Mouse (Mus musculus): ENCODE data around the gene Fkbp8. TPM values are rescaled to one million over a fixed set of nuclear protein-coding genes. Genes with fewer than 3 reads are reported as not detected.

The Fkbp8 gene
- polyA plus RNA-seq, 1 experiment from 2014 or later: 252 TPM

DNA sequence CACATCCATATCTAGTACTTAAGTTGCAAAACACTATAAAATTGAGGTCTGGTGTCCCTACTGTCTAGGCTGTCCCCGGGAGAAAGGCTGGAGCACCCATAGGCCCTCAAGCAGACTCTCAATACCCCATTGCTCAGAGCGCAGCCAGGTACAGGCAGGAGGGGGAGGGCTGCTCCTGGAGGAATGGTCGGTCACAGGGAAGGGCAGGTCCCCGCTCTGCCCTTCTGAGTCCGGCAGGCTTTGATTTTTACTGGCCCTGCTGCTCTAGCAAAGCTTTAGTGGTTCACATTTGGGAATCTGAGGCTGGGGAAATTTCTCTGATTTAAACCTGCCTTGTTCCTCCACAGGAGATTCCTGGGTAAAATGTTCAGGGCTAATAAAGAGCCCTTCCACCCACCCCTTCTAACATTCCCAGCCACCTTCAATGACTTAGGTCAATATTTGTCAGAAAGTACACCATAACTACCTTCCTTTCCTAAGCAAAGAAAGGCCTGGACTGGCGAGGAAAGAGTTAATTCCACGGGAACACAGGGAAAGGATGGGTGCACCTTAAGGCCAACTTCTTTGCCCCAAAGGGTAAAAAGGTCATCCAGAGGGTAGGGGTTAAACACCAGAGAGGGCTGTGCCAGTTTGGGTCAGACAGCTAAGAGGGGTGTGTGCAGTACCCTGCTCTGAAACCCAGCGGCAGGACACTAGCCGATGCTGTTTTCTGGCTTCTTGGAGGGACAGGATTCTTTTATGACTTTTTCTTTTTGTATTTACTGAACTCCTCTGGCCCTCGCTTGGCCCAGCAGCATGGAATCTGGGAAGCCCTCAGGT, 37.3 kb upstream of the Fkbp8 start:
- Histone ChIP-seq H3K4me1 (ENCODE audit: control insufficient read depth, insufficient read depth, low read length) (peaks cover 30% of the 10 kb centered on the region), H3K4me3 (ENCODE audit: low read length) (peak overlapping the region; percentile 34; the same call in 1 of the 2 replicates), H3K27me3 (ENCODE audit: control insufficient read depth, insufficient read depth, low read length) (peaks cover 99% of the 10 kb centered on the region), H3K27ac (ENCODE audit: low read depth, low read length) (no peak overlapping the region; the same call in 1 of the 2 replicates), H3K9me3 (ENCODE audit: control insufficient read depth, low read length) (no peaks in the 10 kb centered on the region), H3K9ac (ENCODE audit: low read depth, low read length) (no peak overlapping the region), H3K36me3 (ENCODE audit: control insufficient read depth, insufficient read depth, low read length) (no peaks in the 10 kb centered on the region), H3K4me2 (replicated peaks; ENCODE audit: low read depth, low read length) (no peak overlapping the region; the same call in 1 of the 2 replicates)
- no peak for ATAC-seq (ENCODE audit: low FRiP score, low TSS enrichment)
- 13% methylated on average over 10 of the region's 10 CpGs for WGBS

DNA sequence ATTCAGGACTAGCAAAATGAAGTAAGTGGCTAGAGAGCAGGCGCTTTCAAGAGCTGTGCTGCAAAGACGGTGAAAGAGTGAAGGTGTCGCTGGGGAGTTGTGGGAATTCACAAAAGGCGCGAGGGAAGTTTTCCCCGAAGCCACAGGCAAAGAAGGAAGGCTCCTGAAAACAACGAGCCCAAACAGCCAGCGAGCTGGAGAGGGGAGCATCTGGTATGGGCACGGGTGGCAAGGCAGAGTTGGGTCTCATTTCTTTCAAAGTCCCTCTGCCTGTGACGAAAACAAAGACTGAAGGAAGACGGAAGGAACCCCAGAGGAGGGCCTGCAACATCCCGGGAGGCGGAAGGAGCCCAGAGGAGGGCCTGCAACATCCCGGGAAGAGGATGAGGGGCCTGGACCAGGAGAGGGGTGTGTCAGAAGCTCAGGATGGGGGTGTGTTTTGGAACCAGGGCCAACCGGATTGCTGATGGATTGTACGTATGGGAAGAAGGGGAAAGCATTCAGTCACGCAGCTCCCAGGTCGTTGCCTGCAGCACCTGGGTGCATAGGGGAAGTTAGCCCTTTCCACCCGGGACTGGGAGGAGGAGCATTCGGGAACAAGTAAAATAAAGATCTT, 36.5 kb upstream of the Fkbp8 start:
- Histone ChIP-seq H3K9ac (ENCODE audit: low read depth, low read length) (peak overlapping the region; percentile 12; the same call in 1 of the 2 replicates), H3K27me3 (ENCODE audit: control insufficient read depth, insufficient read depth, low read length) (peaks cover 99% of the 10 kb centered on the region), H3K4me2 (replicated peaks; ENCODE audit: low read depth, low read length) (no peak overlapping the region; the same call in 1 of the 2 replicates), H3K4me3 (ENCODE audit: low read length) (no peak overlapping the region), H3K27ac (ENCODE audit: low read depth, low read length) (no peak overlapping the region), H3K4me1 (ENCODE audit: control insufficient read depth, insufficient read depth, low read length) (peaks cover 34% of the 10 kb centered on the region), H3K9me3 (ENCODE audit: control insufficient read depth, low read length) (no peaks in the 10 kb centered on the region), H3K36me3 (ENCODE audit: control insufficient read depth, insufficient read depth, low read length) (no peaks in the 10 kb centered on the region)
- 3% methylated on average over 20 of the region's 20 CpGs for WGBS
- ATAC-seq (ENCODE audit: low FRiP score, low TSS enrichment): no peak

DNA sequence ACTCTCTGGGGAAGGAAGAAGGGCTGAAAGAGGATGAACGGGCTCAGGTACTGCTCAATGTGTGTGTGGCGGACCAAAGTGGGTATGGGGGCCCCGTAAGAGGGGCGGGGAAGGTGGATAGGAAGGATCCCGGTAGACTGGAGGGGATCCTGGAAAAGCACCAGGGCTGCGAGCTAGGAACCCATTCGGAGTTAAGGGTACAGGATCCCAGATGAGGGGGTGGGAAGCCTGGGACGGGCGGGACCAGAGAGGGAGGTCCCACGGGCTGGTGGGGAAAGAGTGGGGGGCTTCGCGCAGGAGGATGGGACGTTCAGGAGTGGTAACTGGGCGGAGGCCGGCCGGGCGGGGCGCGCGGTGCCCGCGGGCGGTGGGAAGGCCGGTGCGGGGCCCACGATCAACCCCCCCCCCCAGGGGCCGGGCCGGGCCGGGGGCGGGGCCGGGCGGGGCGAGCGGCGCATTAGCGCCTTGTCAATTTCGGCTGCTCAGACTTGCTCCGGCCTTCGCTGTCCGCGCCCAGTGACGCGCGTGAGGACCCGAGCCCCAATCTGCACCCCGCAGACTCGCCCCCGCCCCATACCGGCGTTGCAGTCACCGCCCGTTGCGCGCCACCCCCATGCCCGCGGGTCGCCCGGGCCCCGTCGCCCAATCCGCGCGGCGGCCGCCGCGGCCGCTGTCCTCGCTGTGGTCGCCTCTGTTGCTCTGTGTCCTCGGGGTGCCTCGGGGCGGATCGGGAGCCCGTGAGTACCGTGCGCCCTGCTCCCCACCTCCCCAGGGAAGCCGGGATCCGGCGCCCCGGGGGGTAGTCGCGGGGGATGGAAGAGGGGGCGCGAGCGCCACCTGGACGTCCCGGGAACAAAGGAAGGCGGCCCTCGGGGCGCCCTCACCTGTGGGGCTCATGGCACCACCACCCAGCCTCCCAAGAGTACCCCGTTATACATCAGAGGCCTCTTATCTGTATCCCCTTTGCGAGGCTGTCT, 34.6 kb upstream of the Fkbp8 start, which contains the start of gene Crlf1:
Gene Crlf1, plus strand, starts transcription at position 495 of the 977 bp plus-strand sequence.
- Histone ChIP-seq H3K27ac (ENCODE audit: low read depth, low read length) (no peak within 1 kb of the TSS), H3K9me3 (ENCODE audit: control insufficient read depth, low read length) (no peaks in the 10 kb centered on the region), H3K36me3 (ENCODE audit: control insufficient read depth, insufficient read depth, low read length) (no peaks in the 10 kb centered on the region), H3K4me3 (ENCODE audit: low read length) (peak within 1 kb of the TSS; percentile 40), H3K27me3 (ENCODE audit: control insufficient read depth, insufficient read depth, low read length) (peaks cover 98% of the 10 kb centered on the region), H3K4me2 (replicated peaks; ENCODE audit: low read depth, low read length) (peak within 1 kb of the TSS; percentile 79), H3K9ac (ENCODE audit: low read depth, low read length) (peak within 1 kb of the TSS; percentile 45; the same call in 1 of the 2 replicates), H3K4me1 (ENCODE audit: control insufficient read depth, insufficient read depth, low read length) (peaks cover 27% of the 10 kb centered on the region)
- under 1% methylated on average over 42 of the region's 93 CpGs for WGBS
- ATAC-seq (ENCODE audit: low FRiP score, low TSS enrichment): no peak

DNA sequence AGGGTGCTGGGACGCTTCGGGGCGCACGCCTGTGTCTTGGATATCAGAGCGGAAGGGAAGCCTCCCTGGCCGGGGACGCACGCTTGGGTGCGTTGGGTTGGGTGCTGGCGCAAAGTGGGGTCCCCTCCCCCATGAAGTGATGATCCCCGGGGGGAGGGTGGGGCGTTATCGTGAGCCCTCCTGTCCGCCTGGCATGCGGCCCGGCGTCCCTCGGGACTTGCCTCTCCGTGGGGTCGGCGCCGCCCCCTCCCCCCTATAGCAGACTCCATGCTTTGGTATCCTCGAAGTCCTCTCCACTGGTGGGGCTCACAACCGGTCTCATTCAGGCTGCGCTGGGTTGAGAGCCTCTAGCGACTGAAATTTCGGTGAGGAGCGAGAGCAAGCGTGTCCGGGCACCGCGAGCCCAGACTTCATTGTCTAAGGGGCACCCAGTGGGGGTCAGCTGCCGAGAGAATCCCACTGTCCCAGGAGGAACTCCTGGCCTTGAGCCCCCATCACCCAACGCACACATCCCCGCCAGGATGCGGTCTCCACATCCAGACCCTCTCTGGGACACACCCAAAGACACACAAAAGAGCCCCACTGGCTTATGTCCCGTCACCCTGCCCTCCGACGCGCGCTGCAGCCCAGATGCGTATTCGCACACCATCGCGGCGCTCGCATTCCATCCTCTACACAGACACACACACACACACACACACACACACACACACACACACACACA, 33.7 kb upstream of the Fkbp8 start:
- Histone ChIP-seq H3K4me2 (replicated peaks; ENCODE audit: low read depth, low read length) (peak overlapping the region; percentile 79), H3K9ac (ENCODE audit: low read depth, low read length) (peak overlapping the region; percentile 45; the same call in 1 of the 2 replicates), H3K4me3 (ENCODE audit: low read length) (peak overlapping the region; percentile 40), H3K27ac (ENCODE audit: low read depth, low read length) (no peak overlapping the region), H3K27me3 (ENCODE audit: control insufficient read depth, insufficient read depth, low read length) (peaks cover 98% of the 10 kb centered on the region), H3K9me3 (ENCODE audit: control insufficient read depth, low read length) (no peaks in the 10 kb centered on the region), H3K36me3 (ENCODE audit: control insufficient read depth, insufficient read depth, low read length) (no peaks in the 10 kb centered on the region), H3K4me1 (ENCODE audit: control insufficient read depth, insufficient read depth, low read length) (peaks cover 19% of the 10 kb centered on the region)
- 1% methylated on average over 47 of the region's 47 CpGs for WGBS
- no peak for ATAC-seq (ENCODE audit: low FRiP score, low TSS enrichment)

DNA sequence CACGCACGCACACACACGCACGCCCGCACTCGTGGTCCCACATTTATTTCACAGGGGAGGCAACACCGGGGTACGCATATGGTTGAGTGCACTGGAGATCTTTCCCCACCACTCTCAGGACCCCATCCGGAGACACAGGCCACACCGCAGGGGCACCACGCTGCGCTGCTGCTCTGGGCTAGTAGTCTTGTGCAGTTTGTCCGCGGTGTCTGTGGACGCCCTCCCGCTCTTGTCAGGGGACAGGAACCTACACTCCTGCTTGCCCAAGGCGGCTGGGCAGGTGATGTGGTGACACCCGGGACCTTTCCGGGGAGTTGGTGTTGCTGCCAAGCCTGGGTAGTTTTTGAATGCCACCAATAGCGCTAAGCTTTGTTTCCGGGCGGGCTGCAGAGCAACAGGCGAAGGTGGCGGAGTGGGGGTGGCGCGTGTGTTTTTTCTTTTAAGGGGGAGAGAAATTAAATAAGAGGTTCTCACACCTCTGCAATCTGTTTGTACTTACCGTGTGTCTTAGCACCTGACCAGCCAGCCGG, 33.0 kb upstream of the Fkbp8 start:
- H3K27ac ChIP-seq (ENCODE audit: low read depth, low read length): no peak overlapping the region
- peak overlapping the region; percentile 34; the same call in 1 of the 2 replicates for H3K9ac ChIP-seq (ENCODE audit: low read depth, low read length)
- 0 out of 2 replicates have a peak overlapping the region, but pooled peaks have one; percentile 21 for H3K4me2 ChIP-seq (replicated peaks; ENCODE audit: low read depth, low read length)
- no peaks in the 10 kb centered on the region for H3K36me3 ChIP-seq (ENCODE audit: control insufficient read depth, insufficient read depth, low read length)
- H3K27me3 ChIP-seq (ENCODE audit: control insufficient read depth, insufficient read depth, low read length): peaks cover 97% of the 10 kb centered on the region
- no peak for ATAC-seq (ENCODE audit: low FRiP score, low TSS enrichment)
- WGBS: 2% methylated on average over 28 of the region's 28 CpGs
- no peaks in the 10 kb centered on the region for H3K9me3 ChIP-seq (ENCODE audit: control insufficient read depth, low read length)
- peak overlapping the region; percentile 40 for H3K4me3 ChIP-seq (ENCODE audit: low read length)
- peaks cover 13% of the 10 kb centered on the region for H3K4me1 ChIP-seq (ENCODE audit: control insufficient read depth, insufficient read depth, low read length)

DNA sequence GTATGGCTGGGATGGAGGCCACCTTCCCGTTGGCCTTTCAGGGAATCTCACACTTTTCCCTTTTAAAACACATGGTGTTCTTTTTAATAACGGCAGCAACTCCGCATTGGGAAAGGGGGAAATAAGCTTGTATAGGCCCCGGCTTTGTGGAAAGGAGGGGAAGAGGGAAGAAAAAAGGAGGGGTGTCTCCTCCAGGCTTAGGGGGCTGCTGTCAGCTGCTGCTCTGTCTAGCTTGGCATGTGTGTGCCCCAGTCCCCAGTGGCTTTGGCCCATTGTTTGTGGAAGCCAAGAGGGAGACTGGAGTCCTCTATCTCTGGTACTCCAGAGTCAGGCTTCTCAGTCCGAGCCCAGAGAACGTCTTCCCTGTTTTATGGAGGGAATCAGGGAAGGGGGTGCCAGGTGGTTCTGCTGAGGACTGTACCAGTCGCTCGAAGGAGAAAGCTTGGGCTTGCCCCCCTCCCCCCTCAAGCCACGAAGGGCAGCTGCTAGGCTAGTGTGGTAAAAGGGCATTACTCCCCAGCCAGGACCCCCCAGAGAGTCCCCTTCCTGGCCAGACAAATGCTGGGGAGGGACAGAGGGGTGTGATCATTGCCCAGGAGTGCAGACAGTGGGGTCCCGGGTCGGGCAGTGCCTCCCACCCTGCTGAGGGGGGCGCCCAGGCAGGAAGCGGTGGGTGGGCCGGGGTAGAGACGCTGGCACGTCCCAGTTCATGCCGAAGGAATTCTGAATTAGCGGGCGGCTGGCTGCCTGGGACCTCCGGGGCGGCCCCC, 32.3 kb upstream of the Fkbp8 start:
- H3K9me3 ChIP-seq (ENCODE audit: control insufficient read depth, low read length): no peaks in the 10 kb centered on the region
- peaks cover 11% of the 10 kb centered on the region; the same call in 1 of the 2 replicates for H3K4me1 ChIP-seq (ENCODE audit: control insufficient read depth, insufficient read depth, low read length)
- 2% methylated on average over 21 of the region's 21 CpGs for WGBS
- no peaks in the 10 kb centered on the region for H3K36me3 ChIP-seq (ENCODE audit: control insufficient read depth, insufficient read depth, low read length)
- peak overlapping the region; percentile 40 for H3K4me3 ChIP-seq (ENCODE audit: low read length)
- no peak overlapping the region for H3K9ac ChIP-seq (ENCODE audit: low read depth, low read length)
- H3K27me3 ChIP-seq (ENCODE audit: control insufficient read depth, insufficient read depth, low read length): peaks cover 97% of the 10 kb centered on the region
- H3K4me2 ChIP-seq (replicated peaks; ENCODE audit: low read depth, low read length): peak overlapping the region; percentile 22
- ATAC-seq (ENCODE audit: low FRiP score, low TSS enrichment): no peak
- H3K27ac ChIP-seq (ENCODE audit: low read depth, low read length): no peak overlapping the region

DNA sequence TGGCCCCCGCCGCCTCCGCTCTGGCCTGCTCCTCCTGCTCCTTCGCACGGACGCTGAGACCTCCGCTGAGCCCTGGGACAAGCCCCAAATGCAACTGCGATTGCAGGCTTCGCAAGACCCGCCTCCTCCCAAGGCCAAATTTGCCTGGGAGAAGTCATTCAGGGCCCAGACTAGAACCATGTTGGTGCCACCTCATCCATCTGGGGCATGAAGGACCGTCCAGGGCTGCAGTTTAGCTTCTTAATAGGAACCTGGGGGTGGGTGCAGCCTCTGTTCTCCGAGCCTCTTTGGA, 31.8 kb upstream of the Fkbp8 start:
- Histone ChIP-seq H3K27me3 (ENCODE audit: control insufficient read depth, insufficient read depth, low read length) (peaks cover 98% of the 10 kb centered on the region), H3K36me3 (ENCODE audit: control insufficient read depth, insufficient read depth, low read length) (no peaks in the 10 kb centered on the region), H3K4me1 (ENCODE audit: control insufficient read depth, insufficient read depth, low read length) (peaks cover 12% of the 10 kb centered on the region; the same call in 1 of the 2 replicates), H3K4me2 (replicated peaks; ENCODE audit: low read depth, low read length) (peak overlapping the region; percentile 22), H3K9me3 (ENCODE audit: control insufficient read depth, low read length) (no peaks in the 10 kb centered on the region), H3K27ac (ENCODE audit: low read depth, low read length) (no peak overlapping the region), H3K9ac (ENCODE audit: low read depth, low read length) (no peak overlapping the region; the same call in 1 of the 2 replicates), H3K4me3 (ENCODE audit: low read length) (peak overlapping the region; percentile 16; the same call in 1 of the 2 replicates)
- 6% methylated on average over 12 of the region's 12 CpGs for WGBS
- no peak for ATAC-seq (ENCODE audit: low FRiP score, low TSS enrichment)
